Mouse (Mus musculus) ES-Bruce4 (cell line): ENCODE measurements around the gene Kctd13. TPM values are rescaled to one million over a fixed set of nuclear protein-coding genes. Genes with fewer than 3 reads are reported as not detected.

Experiments used
- H3K27ac ChIP-seq: 2 replicates; pipeline ENCODE4 v1.5.1; 2012; ENCODE audit warnings: low read length, inconsistent platforms; ENCODE audit not compliant: insufficient read depth
- H3K27me3 ChIP-seq: 2 replicates; pipeline ENCODE4 v1.6.1; 2012; ENCODE audit warnings: mild to moderate bottlenecking, low read length, inconsistent platforms; ENCODE audit not compliant: control insufficient read depth, poor library complexity, insufficient read depth, severe bottlenecking
- H3K36me3 ChIP-seq: 2 replicates; pipeline ENCODE4 v1.6.1; 2012; ENCODE audit warnings: inconsistent platforms, mild to moderate bottlenecking, low read length, moderate library complexity; ENCODE audit not compliant: control insufficient read depth, poor library complexity, insufficient read depth, severe bottlenecking
- H3K4me1 ChIP-seq: one replicate; pipeline ENCODE4 v1.8.1; 2011; ENCODE audit warnings: low read length; ENCODE audit not compliant: control insufficient read depth, insufficient read depth
- H3K4me3 ChIP-seq: 2 replicates; pipeline ENCODE4 v1.5.1; 2011; ENCODE audit warnings: low read depth, mild to moderate bottlenecking, low read length
- H3K9ac ChIP-seq: 2 replicates; pipeline ENCODE4 v1.6.1; 2012; ENCODE audit warnings: low read depth, mild to moderate bottlenecking, inconsistent platforms; ENCODE audit not compliant: poor library complexity, severe bottlenecking
- H3K9me3 ChIP-seq: replicated peaks from 2 replicates; pipeline ENCODE4 v1.6.1; 2012; ENCODE audit warnings: mild to moderate bottlenecking, low read length, inconsistent platforms; ENCODE audit not compliant: control insufficient read depth, poor library complexity, insufficient read depth, severe bottlenecking
- CTCF ChIP-seq: IDR thresholded peaks from one replicate; pipeline ENCODE4 v1.8.1; 2011; ENCODE audit warnings: low read depth, low read length
- EP300 ChIP-seq: IDR thresholded peaks from 2 replicates; pipeline ENCODE4 v1.6.1; 2011; ENCODE audit warnings: low read depth, low read length; ENCODE audit not compliant: insufficient read depth
- POLR2A ChIP-seq: IDR thresholded peaks from one replicate; pipeline ENCODE4 v1.8.1; 2011; ENCODE audit warnings: low read length; ENCODE audit not compliant: insufficient read depth
- polyA plus RNA-seq: library from polyadenylated mRNA; stranded (reverse); fragments of >200 nt; gene quantifications from 2 replicates; pipeline ENCODE4 v1.2.4, GENCODE M21; 2011; ENCODE audit warnings: low read depth; ENCODE audit not compliant: missing spikeins, insufficient read depth, insufficient read length

Gene Kctd13
- polyA plus RNA-seq, 1 experiment: 26.8 TPM

DNA sequence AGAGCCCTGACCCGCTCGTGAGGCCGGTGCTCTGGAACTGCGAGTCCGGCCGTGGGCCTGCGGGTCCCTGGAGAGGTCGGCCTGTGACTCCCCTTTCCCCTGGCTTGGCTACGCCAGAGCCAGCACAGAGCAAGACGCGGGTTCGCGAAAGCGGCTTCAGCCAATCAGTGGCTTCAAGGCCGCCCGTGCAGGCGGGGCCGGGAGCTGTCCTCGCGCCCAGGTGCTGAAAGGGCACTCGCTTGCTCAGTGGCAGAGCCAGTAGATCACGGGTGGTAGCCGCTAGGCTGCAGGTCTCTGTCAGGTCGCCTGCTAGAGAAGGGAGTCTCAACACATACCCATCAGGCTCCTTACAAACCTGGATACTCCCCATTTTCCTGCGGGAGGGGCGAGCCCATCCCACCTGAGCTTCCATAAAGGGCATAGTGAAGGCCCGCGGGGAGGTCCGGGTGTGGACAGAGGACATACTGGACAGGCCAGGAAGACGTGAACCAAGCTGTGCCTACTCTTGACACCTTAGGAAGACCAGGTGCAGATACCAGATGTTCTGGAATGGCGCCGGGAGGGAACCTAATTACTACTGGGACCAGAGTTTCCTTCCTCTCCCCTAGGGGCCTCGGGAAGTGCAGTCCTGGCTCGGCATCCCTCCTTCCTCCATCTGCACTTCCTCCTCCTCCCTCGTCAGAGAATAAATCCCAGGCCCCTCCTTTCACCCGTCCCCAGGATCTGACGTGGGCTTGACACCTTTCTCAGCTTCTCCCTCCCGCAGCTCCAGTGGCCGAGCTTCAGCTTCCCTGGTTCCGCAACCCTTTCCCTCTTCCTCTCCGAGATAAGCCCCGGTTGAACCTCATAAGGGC, 21.3 kb downstream of the Kctd13 start, which contains the start of gene Sez6l2:
Sez6l2 (plus strand) TSS at position 771 of the 854 bp plus-strand sequence.
- Histone ChIP-seq H3K27ac (no peak within 1 kb of the TSS), H3K9me3 (no peaks in the 10 kb centered on the region), H3K27me3 (no peaks in the 10 kb centered on the region), H3K4me3 (peak within 1 kb of the TSS; percentile 48), H3K4me1 (no peaks in the 10 kb centered on the region), H3K9ac (peak within 1 kb of the TSS; percentile 13), H3K36me3 (no peaks in the 10 kb centered on the region)
- no peak for TF ChIP-seq EP300

DNA sequence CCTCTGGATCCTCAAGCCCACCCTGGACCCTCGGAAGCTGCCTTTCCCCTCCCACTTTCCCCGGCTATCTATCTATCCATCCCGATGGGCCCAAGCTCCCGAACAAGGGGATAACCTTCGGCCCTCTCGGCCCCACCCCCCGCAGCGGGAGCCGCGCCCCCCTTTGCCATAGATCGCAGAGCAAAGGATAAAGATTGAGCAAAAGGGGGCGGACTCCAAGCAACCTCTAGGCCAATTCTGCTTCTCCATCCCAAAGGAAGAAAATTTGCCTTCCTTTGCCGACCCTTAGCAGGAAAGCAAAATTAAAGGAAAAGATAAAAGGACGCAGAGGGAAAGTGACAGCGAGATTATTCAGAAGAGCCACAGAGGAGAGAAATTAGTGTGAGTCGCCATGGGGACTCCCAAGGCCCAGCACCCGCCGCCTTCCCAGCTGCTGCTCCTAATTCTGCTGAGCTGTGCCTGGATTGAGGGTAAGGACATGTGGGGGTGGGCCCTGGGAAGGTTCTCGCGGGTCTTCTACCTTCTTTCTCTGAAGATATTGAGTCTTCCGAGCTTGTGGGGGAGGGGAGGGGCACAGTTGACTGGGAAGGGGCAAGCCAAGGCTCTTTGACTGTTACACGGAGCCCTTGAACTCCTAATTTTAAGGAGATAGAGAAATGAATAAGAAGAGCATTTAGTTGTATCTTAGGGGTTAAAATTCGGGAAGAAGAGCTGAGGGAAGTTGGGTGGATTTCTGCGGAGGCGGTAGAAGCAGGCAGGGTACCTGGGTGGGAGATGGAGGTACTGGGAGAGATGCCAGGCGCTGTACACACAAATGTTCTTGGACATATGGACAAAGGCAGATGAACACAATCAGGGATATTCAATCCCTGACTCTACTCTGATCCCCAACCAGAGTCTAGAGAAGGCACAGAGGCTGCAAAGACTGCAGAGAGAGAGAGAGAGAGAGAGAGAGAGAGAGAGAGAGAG, 22.3 kb downstream of the Kctd13 start:
- TF ChIP-seq POLR2A (no peak), EP300 (no peak), CTCF (no peak)
- Histone ChIP-seq H3K4me1 (no peaks in the 10 kb centered on the region), H3K27ac (no peak overlapping the region), H3K9me3 (no peaks in the 10 kb centered on the region), H3K27me3 (no peaks in the 10 kb centered on the region), H3K4me3 (peak overlapping the region; percentile 22), H3K36me3 (no peaks in the 10 kb centered on the region), H3K9ac (no peak overlapping the region)

DNA sequence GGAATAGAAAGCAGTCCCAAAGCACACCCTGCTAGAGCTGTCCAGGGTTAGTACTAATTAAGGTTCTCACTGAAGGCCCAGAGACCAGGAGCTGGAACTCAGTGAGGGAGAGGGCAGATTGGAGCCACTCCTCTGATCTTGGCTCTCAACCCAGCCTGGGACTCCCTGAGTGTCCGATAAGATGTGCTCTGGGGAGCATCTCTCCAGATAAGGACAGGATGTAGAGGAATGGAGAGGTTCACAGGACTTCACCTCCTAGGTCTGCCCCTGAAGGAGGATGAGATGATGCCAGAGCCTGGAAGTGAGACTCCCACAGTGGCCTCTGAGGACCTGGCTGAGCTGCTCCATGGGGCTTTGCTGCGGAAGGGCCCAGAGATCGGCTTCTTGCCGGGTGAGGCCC, 23.1 kb downstream of the Kctd13 start:
- H3K27me3 ChIP-seq: no peaks in the 10 kb centered on the region
- no peak overlapping the region for H3K4me3 ChIP-seq
- H3K4me1 ChIP-seq: no peaks in the 10 kb centered on the region
- H3K9ac ChIP-seq: no peak overlapping the region
- no peaks in the 10 kb centered on the region for H3K36me3 ChIP-seq
- TF ChIP-seq POLR2A: no peak
- no peak for TF ChIP-seq CTCF
- TF ChIP-seq EP300: no peak
- H3K9me3 ChIP-seq: no peaks in the 10 kb centered on the region
- no peak overlapping the region for H3K27ac ChIP-seq

DNA sequence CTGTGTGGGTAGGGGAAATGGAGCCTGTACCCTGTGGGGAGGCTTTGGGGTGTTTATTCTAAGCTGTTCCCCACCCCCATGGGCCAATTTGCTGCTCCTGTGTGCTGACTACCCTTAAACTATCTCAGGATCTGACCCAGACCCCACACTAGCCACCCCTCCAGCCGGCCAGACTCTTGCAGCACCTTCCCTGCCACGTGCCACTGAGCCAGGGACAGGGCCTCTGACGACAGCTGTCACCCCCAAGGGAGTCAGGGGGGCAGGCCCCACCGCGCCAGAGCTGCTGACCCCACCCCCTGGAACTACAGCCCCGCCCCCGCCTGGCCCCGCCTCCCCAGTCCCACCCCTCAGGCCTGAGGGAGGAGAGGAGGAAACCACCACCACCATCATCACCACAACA, 24.0 kb downstream of the Kctd13 start:
- TF ChIP-seq EP300 (no peak), CTCF (no peak), POLR2A (no peak)
- Histone ChIP-seq H3K9me3 (no peaks in the 10 kb centered on the region), H3K27ac (no peak overlapping the region), H3K4me1 (no peaks in the 10 kb centered on the region), H3K27me3 (no peaks in the 10 kb centered on the region), H3K36me3 (no peaks in the 10 kb centered on the region), H3K4me3 (no peak overlapping the region), H3K9ac (no peak overlapping the region)

DNA sequence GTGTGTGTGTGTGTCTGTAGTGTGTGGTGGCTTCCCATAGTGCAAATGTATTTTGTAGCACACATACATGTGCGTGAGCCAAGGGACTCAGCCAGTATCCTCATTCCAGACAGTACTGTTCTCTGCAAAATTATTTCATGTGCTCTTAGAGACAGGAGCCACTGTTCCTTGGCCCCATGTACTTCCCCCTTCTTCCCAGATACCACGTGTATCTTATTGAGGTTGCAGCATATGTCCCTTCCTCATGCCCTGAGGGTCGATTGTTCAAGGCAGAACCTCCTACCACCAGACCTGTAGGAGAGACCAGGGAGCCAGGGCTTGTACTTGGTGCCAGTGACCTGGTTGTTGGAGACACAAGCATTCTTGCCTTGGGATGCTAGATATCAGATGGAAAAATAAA, 26.4 kb downstream of the Kctd13 start:
- Histone ChIP-seq H3K4me1 (no peaks in the 10 kb centered on the region), H3K9ac (no peak overlapping the region), H3K36me3 (no peaks in the 10 kb centered on the region), H3K27ac (no peak overlapping the region), H3K9me3 (no peaks in the 10 kb centered on the region), H3K27me3 (no peaks in the 10 kb centered on the region), H3K4me3 (no peak overlapping the region)
- TF ChIP-seq CTCF: no peak
- TF ChIP-seq POLR2A: no peak
- TF ChIP-seq EP300: no peak

DNA sequence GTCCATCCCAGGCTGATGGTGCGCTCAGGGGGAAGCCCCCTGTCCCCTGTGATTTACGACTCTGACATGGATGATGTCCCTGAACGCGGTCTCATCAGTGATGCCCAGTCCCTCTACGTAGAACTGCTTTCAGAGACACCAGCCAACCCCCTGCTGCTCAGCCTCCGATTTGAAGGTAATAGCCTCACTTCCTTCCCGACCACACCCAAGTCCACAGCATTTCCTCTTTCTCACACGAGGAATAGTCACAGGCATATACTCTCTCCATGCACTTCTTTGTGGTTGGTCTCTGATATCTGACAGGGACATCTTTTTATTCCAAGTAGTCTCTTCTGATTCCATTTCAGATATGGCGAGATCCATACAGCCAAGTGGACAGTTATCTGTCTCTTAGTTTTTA, 31.1 kb downstream of the Kctd13 start:
- H3K27me3 ChIP-seq: no peaks in the 10 kb centered on the region
- H3K9ac ChIP-seq: no peak overlapping the region
- H3K36me3 ChIP-seq: no peaks in the 10 kb centered on the region
- H3K4me3 ChIP-seq: no peak overlapping the region
- H3K4me1 ChIP-seq: no peaks in the 10 kb centered on the region
- TF ChIP-seq POLR2A: no peak
- TF ChIP-seq EP300: no peak
- TF ChIP-seq CTCF: no peak
- no peak overlapping the region for H3K27ac ChIP-seq
- H3K9me3 ChIP-seq: no peaks in the 10 kb centered on the region
